Mouse (Mus musculus) liver, embryonic 14.5 days (tissue): ENCODE results near the gene Wipf2. TPM values are rescaled to one million over a fixed set of nuclear protein-coding genes. Genes with fewer than 3 reads are reported as not detected.
A peak's percentile ranks its signal among the peaks of the same experiment; 100 is the strongest.

Experiments
- ATAC-seq: fragments of 200-750 bp; cut with Nextera tagmentation; 2 replicates; pipeline ENCODE4 v1.8.0; 2017; ENCODE audit warnings: moderate number of reproducible peaks, mild to moderate bottlenecking, moderate library complexity; ENCODE audit not compliant: insufficient read depth
- DNase-seq, 3 experiments: peaks; one replicate each; pipeline ENCODE4 v3.0.0-alpha.2; 2012 to 2013; ENCODE audit warnings: low read depth in 3 of 3, low spot score in 3 of 3
- H3K27ac ChIP-seq: fragments of 300-500 bp; sonication (generic); 2 replicates; pipeline ENCODE4 v1.5.1; 2014; ENCODE audit warnings: moderate library complexity, mild to moderate bottlenecking, control low read depth, inconsistent platforms
- H3K27me3 ChIP-seq: fragments of 300-500 bp; sonication (generic); 2 replicates; pipeline ENCODE4 v1.6.1; 2014; ENCODE audit warnings: mild to moderate bottlenecking, low read length, moderate library complexity; ENCODE audit not compliant: control insufficient read depth, insufficient read depth
- H3K36me3 ChIP-seq: fragments of 300-500 bp; sonication (generic); replicated peaks from 2 replicates; pipeline ENCODE4 v1.6.1; 2014; ENCODE audit warnings: low read depth; ENCODE audit not compliant: control insufficient read depth, insufficient read depth
- H3K4me1 ChIP-seq, 2 experiments: fragments of 200-500 bp in 1 of 2; fragments of 300-500 bp in 1 of 2; sonication (generic) in 1 of 2; replicated peaks; 2 replicates each; pipeline ENCODE4 v1.6.1; 2012 to 2014; ENCODE audit warnings: antibody characterized with exemption in 1 of 2, inconsistent platforms in 1 of 2, low read length in 1 of 2; ENCODE audit not compliant: control insufficient read depth in 2 of 2, insufficient read depth in 2 of 2
- H3K4me2 ChIP-seq: fragments of 300-500 bp; sonication (generic); 2 replicates; pipeline ENCODE4 v1.6.1; 2014; ENCODE audit warnings: low read depth, mild to moderate bottlenecking, control low read depth, moderate library complexity
- H3K4me3 ChIP-seq, 2 experiments: fragments of 200-500 bp in 1 of 2; fragments of 300-500 bp in 1 of 2; sonication (generic) in 1 of 2; 2 replicates each; pipeline ENCODE4 v1.5.1; 2012 to 2014; ENCODE audit warnings: low read depth in 2 of 2, low read length in 2 of 2, mild to moderate bottlenecking in 2 of 2, control low read depth in 1 of 2, inconsistent platforms in 1 of 2, moderate library complexity in 1 of 2; ENCODE audit not compliant: insufficient read depth in 1 of 2
- H3K9ac ChIP-seq: fragments of 300-500 bp; sonication (generic); replicated peaks from 2 replicates; pipeline ENCODE4 v1.6.1; 2014; ENCODE audit warnings: mild to moderate bottlenecking, control low read depth, moderate library complexity
- H3K9me3 ChIP-seq: fragments of 300-500 bp; sonication (generic); 2 replicates; pipeline ENCODE4 v1.6.1; 2016; ENCODE audit warnings: low read length, mixed read lengths; ENCODE audit not compliant: control insufficient read depth
- CTCF ChIP-seq: IDR thresholded peaks from 2 replicates; pipeline ENCODE4 v1.5.1; 2016; ENCODE audit warnings: antibody characterized with exemption, low read depth, control low read depth
- EP300 ChIP-seq: IDR thresholded peaks from 2 replicates; pipeline ENCODE4 v1.6.1; 2016; ENCODE audit warnings: antibody characterized with exemption, low read depth
- WGBS: fragments of 180-500 bp; shearing (Covaris S2); extraction: QIAGEN DNeasy Blood & Tissue Kit; methylation state at CpG from one replicate; pipeline ENCODE4 v1.1.7; 2014; ENCODE audit not compliant: insufficient replicate concordance; 5-methylcytosine and 5-hydroxymethylcytosine counted together
- polyA plus RNA-seq, 2 experiments: library from polyadenylated mRNA; depleted of rRNA in 1 of 2; stranded (reverse) in 1 of 2; unstranded in 1 of 2; fragments of >200 nt; fragmentation: Nextera tagmentation in 1 of 2; extraction: Ambion mirVana in 1 of 2; gene quantifications; 2 replicates each; pipeline versions ENCODE4 v1.2.1 to v1.2.3; 2012 to 2014

The Wipf2 gene
- polyA plus RNA-seq, 2 experiments, result 1.1 to 2.1 TPM

DNA sequence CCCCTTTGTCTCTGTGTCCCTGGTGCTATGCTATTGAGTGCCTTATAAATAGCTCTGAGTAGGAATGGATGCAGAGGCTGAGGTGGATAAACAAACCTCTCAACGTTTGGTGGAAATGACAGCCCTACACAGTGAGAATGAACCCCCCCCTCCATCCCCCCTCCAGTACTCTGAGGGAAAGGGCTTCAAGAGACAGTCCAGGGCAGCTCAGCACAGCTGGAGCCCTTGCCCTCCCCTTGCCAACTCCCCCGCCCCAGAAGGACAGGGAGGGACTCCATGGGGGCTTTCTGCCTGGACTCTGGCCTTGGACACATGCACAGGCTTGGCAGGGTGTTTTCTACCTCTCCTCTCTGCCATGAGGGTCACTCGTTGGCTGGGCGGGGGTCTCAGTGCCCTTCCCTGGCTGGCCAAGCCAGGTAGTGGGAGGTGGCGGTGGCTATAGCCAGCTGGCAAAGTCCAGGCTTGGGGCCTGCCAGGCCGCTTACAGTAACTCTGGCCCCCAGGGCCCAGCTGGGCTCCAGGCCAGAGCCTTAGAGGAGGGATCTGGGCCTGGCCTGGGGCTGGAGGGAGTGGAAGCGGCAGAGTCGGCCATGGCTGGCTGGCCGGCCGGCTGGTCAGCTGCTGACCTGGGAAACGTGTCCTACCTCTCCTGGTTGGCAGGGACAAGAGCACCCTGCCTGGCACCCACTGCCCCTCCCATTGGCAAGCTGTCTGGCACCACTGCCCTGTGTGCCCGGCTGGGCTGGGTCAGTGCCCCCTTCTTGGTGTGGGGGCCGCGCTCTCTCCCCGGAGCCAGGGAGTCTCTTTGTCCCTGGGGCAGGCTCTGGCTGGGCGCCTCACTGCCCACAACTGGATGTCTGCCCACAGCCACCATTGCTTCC, 87.8 kb downstream of the Wipf2 start:
- no peaks in the 10 kb centered on the region for H3K36me3 ChIP-seq
- peaks cover 4 to 38% of the 10 kb centered on the region in 2 experiments for H3K4me1 ChIP-seq
- no peaks in the 10 kb centered on the region for H3K9me3 ChIP-seq
- no peak for ATAC-seq
- H3K27me3 ChIP-seq, result no peaks in the 10 kb centered on the region
- H3K4me2 ChIP-seq, result no peak overlapping the region
- no peak overlapping the region for H3K4me3 ChIP-seq
- 67% methylated on average over 14 of the region's 16 CpGs for WGBS
- no peak overlapping the region for H3K27ac ChIP-seq
- DNase-seq, result no peak
- no peak overlapping the region for H3K9ac ChIP-seq
- TF ChIP-seq EP300 (no peak), CTCF (no peak)

DNA sequence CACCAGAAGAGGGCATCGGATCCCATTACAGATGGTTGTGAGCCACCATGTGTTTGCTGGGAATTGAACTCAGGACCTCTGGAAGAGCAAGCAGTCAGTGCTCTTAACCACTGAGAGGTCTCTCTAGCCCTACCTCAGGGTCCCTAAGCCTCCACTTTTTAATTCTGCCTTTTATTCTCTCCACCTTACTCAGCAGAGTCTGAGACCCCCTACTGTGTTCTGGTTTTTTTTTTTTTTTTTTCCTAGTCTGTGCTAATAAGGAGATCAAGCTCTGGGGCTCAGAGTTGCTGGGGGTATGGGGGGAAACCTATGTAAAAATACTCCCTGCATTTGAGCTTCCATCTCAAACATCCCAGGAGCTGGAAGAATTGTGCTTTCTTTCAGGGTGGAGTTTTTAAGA, 88.7 kb downstream of the Wipf2 start:
- no peaks in the 10 kb centered on the region for H3K9me3 ChIP-seq
- ATAC-seq (no peak), DNase-seq (no peak)
- no peak overlapping the region for H3K27ac ChIP-seq
- H3K4me3 ChIP-seq, result no peak overlapping the region
- H3K9ac ChIP-seq, result no peak overlapping the region
- 78% methylated on average over 1 of the region's 1 CpGs for WGBS
- no peaks in the 10 kb centered on the region for H3K36me3 ChIP-seq
- no peaks in the 10 kb centered on the region for H3K27me3 ChIP-seq
- no peak overlapping the region for H3K4me2 ChIP-seq
- peaks cover 4 to 38% of the 10 kb centered on the region in 2 experiments for H3K4me1 ChIP-seq
- TF ChIP-seq CTCF (no peak), EP300 (no peak)

DNA sequence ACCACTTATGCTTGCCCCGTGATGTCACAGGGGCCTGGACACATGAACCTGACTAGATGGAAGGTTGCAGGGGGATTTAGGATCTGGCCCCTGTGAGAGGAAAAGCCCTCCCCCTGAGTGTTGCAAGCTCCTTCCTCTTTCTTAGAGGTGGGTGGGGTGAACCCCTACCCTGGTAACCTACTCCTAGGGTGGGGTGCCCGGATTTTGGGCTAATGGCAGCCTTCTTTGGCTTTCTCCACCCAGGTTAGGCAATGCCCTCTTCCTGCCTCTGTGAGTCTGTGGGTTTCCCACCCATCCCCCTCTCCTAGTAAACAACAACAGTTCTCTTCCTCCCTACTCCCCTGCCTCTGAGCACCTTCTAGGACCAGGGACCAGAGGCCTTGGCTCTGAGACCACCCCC, 89.3 kb downstream of the Wipf2 start:
- no peak for ATAC-seq
- H3K4me3 ChIP-seq, result no peak overlapping the region
- no peak overlapping the region for H3K27ac ChIP-seq
- no peaks in the 10 kb centered on the region for H3K9me3 ChIP-seq
- 23% methylated on average over 2 of the region's 2 CpGs for WGBS
- no peak for DNase-seq
- H3K4me2 ChIP-seq, result no peak overlapping the region
- TF ChIP-seq EP300 (no peak), CTCF (no peak)
- no peaks in the 10 kb centered on the region for H3K27me3 ChIP-seq
- H3K4me1 ChIP-seq, result peaks cover 4 to 33% of the 10 kb centered on the region in 2 experiments
- no peaks in the 10 kb centered on the region for H3K36me3 ChIP-seq
- H3K9ac ChIP-seq, result no peak overlapping the region

DNA sequence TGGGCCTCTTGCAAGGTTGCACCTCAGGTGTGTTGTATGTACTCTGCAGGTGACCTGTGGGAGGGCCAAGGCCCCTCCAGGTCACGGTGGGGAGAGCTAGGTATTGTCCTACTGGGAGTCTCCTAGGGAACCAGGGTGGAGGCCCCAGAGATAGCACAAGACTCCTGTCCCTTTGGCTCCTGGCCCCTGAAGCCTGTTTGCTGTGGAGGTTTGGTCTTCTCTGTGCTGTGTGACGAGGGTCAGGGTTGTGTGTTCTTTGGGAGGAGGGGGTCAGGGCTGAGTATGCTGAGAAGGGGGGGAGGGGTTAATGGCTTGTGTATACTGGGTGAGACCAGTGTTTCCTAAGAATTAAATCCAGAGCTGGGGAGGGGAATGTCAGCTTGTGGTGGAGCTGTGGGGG, 89.9 kb downstream of the Wipf2 start:
- Histone ChIP-seq H3K27ac (no peak overlapping the region), H3K4me1 (peaks cover 4 to 27% of the 10 kb centered on the region in 2 experiments; a peak in 3 of 4 replicates), H3K4me2 (no peak overlapping the region), H3K27me3 (no peaks in the 10 kb centered on the region), H3K36me3 (no peaks in the 10 kb centered on the region), H3K4me3 (no peak overlapping the region), H3K9me3 (no peaks in the 10 kb centered on the region), H3K9ac (no peak overlapping the region)
- ATAC-seq (peak; percentile 36; the same call in 1 of the 2 replicates), DNase-seq (no peak)
- TF ChIP-seq CTCF (no peak), EP300 (no peak)
- 16% methylated on average over 2 of the region's 2 CpGs for WGBS

DNA sequence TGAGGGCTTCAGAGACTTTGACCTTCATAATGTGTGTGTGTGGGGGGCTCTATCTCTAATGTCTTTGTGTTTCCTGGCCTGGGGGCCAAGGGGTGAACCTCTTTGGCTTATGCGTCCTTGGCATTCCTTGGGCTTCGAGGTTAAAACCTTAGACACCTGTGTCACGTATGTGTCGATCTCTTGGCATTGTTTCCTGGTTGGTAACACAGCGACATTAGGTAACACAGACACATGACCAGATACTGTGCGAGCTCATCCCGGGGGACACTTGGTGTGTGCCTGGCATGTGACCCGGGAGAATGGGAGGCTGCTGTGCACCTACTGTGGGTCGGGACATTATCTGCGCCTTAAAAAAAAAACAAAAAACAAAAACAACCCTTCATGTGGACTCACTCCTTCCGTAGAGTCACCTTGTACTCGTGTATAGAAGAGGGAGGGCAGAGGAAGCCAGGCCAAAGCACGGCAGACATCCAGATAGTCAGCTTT, 90.4 kb downstream of the Wipf2 start:
- Histone ChIP-seq H3K4me1 (peaks cover 4 to 25% of the 10 kb centered on the region in 2 experiments; a peak in 3 of 4 replicates), H3K27me3 (no peaks in the 10 kb centered on the region), H3K4me3 (no peak overlapping the region), H3K9me3 (no peaks in the 10 kb centered on the region), H3K9ac (no peak overlapping the region), H3K4me2 (peak overlapping the region; percentile 8), H3K27ac (no peak overlapping the region), H3K36me3 (no peaks in the 10 kb centered on the region)
- 23% methylated on average over 13 of the region's 13 CpGs for WGBS
- no peak for DNase-seq
- TF ChIP-seq CTCF (no peak), EP300 (no peak)
- ATAC-seq, result no peak
